Mouse (Mus musculus): Measurements from ENCODE around the gene Rnf141.

Rnf141 gene
- long read RNA-seq, experiment 1, full-length matches to known transcripts: 12 of 20 reads
- long read RNA-seq, experiment 1, partial matches to known transcripts: 2 of 20 reads
- long read RNA-seq, experiment 1, other reads (novel, unspliced or antisense): 6 of 20 reads
- long read RNA-seq, experiment 2, full-length matches to known transcripts: 8 of 14 reads
- long read RNA-seq, experiment 2, partial matches to known transcripts: 2 of 14 reads
- long read RNA-seq, experiment 2, other reads (novel, unspliced or antisense): 4 of 14 reads

- intact Hi-C loops (cut with DNase I): no loop called here
Observed at GRCm38 (mm10) chr7:110843916-110844874, at the start of gene Rnf141. Gene Rnf141, minus strand, starts transcription at chr7:110844457.

- intact Hi-C loops (cut with DNase I): no loop called here
Observed at GRCm38 (mm10) chr7:110891501-110891986, 47.3 kb upstream of the Rnf141 start.

GRCm38 (mm10) chr7:110881746-110882333, 37.6 kb upstream of the Rnf141 start:
- intact Hi-C loops (cut with DNase I): no loop called here

- intact Hi-C loops (cut with DNase I): no loop called here
Observed at GRCm38 (mm10) chr7:110878028-110878427, 33.8 kb upstream of the Rnf141 start.

- intact Hi-C loops (cut with DNase I): no loop called here
Observed at GRCm38 (mm10) chr7:110876965-110877364, 32.7 kb upstream of the Rnf141 start.

- intact Hi-C loops (cut with DNase I): no loop called here
Observed at GRCm38 (mm10) chr7:110868807-110869206, 24.6 kb upstream of the Rnf141 start.

- intact Hi-C loops (cut with DNase I): no loop called here
Observed at GRCm38 (mm10) chr7:110867116-110867515, 22.9 kb upstream of the Rnf141 start.

GRCm38 (mm10) chr7:110866021-110866420, 21.8 kb upstream of the Rnf141 start:
- intact Hi-C loops (cut with DNase I): no loop called here

- intact Hi-C loops (cut with DNase I): no loop called here
Observed at GRCm38 (mm10) chr7:110865570-110865969, 21.3 kb upstream of the Rnf141 start.

GRCm38 (mm10) chr7:110865038-110865437, 20.8 kb upstream of the Rnf141 start:
- intact Hi-C loops (cut with DNase I): no loop called here

- intact Hi-C loops (cut with DNase I): no loop called here
Observed at GRCm38 (mm10) chr7:110862751-110863289, 18.6 kb upstream of the Rnf141 start, which contains the start of gene Lyve1. Gene Lyve1, minus strand, starts transcription at chr7:110863239.

- intact Hi-C loops (cut with DNase I): no loop called here
Observed at GRCm38 (mm10) chr7:110860129-110860528, 15.9 kb upstream of the Rnf141 start.

GRCm38 (mm10) chr7:110855604-110856003, 11.3 kb upstream of the Rnf141 start:
- intact Hi-C loops (cut with DNase I): no loop called here

- intact Hi-C loops (cut with DNase I): no loop called here
Observed at GRCm38 (mm10) chr7:110854927-110855546, 10.8 kb upstream of the Rnf141 start.

GRCm38 (mm10) chr7:110854519-110854918, 10.3 kb upstream of the Rnf141 start:
- intact Hi-C loops (cut with DNase I): no loop called here

- intact Hi-C loops (cut with DNase I): no loop called here
Observed at GRCm38 (mm10) chr7:110853611-110854010, 9.4 kb upstream of the Rnf141 start.

- intact Hi-C loops (cut with DNase I): no loop called here
Observed at GRCm38 (mm10) chr7:110851541-110852203, 7.4 kb upstream of the Rnf141 start.

- intact Hi-C loops (cut with DNase I): no loop called here
Observed at GRCm38 (mm10) chr7:110848371-110848770, 4.1 kb upstream of the Rnf141 start.

- intact Hi-C loops (cut with DNase I): no loop called here
Observed at GRCm38 (mm10) chr7:110847321-110847720, 3.1 kb upstream of the Rnf141 start.

GRCm38 (mm10) chr7:110840332-110840731, 3.9 kb downstream of the Rnf141 start:
- intact Hi-C loops (cut with DNase I): no loop called here

All from adrenal gland (tissue).